Mouse (Mus musculus): ENCODE data around the gene Psma4. TPM values are rescaled to one million over a fixed set of nuclear protein-coding genes. Genes with fewer than 3 reads are reported as not detected.
A peak's percentile ranks its signal among the peaks of the same experiment; 100 is the strongest.

Psma4 gene
- total RNA-seq, 2 experiments from 2014 or later = 111 to 117 TPM

DNA sequence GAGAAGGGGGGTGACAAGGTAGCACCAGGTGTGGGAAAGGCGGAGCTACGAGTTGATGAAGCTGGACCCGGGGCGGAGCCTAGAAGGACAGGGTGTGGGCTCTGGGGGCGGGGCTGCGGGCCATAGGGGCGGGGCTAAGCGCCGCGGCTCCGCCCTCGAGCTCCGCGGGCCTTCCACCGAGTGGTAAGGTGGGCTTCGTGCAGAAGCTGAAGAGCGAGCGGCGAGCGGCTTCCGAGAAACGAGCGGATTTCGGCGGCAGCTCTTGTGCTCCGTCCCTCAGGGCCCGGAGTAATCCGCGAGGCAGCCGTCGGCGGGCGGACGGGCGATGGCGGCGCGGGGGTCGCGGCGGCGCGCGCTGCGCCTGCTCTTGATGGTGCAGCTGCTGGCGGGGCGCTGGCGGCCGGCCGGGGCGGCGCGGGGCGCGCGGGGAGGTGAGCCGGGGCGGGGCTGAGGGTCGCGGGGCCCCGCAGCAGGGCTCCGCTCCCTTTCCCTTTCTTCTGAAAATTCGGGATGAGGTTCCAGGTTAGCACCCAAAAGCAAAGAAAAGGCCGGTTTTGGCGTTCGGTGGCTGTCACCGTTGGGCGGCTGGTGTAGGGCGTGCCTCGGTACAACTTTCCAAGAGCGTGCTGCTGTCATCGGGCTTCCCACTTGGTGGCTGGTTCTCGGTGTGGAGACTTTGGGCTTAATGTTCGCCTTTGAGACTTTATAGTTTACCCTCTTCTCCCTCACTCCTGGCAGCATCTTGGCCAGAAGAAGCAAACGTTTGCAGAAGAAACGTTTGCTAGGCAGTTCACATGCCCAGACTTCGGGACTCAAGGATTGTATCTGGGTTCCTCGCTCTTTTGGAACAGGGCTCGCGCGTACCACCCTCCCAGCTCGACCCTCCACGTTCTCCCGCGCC lies 31.0 kb downstream of the Psma4 start:
- intact Hi-C loops (cut with DNase I) = no loop called here
- DNase-seq = peak in 1 of 2 experiments; percentile 6

GRCm38 (mm10) chr9:54982401-54982800 lies 31.8 kb downstream of the Psma4 start:
- intact Hi-C loops (cut with DNase I) = no loop called here
- DNase-seq = no peak

DNA sequence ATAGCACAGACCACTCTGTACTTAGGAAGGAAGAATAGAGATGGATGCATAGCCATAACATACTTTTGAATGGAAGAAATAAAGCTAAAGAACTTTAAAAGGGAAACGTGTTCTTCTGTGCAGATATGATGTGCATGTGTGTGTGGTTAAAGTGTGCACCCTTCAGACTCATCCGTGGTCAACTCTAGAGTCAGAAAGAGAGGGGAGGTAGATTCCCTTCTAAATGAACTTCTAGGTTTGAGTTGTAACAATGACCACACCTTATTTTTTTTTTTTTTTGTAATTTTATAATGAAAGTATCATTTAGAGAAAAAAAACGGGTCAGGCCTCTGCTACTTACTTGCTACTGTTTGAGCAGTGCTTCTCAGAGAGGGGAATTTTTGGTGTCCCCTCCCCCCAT lies 39.8 kb downstream of the Psma4 start:
- no peak for DNase-seq
- intact Hi-C loops (cut with DNase I) = no loop called here

DNA sequence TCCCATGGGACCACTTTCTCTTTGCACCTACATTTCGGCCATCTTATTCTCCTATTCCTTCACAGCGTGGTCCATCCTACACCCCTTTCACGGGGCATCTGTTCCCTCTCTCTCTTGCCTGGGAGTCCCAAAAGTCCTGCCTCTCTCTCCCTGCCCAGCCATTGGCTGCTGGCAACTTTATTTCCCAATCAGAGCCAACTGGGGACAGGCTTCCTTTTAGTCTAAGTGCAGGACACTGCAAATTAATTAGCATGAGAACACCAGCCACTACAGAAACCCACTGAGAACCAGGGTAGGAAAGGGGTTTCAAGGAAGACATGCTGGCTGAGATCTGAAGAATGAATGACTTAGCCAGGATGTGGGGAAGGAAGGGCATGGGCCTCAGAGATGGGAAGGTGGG lies 43.8 kb downstream of the Psma4 start:
- intact Hi-C loops (cut with DNase I) = no loop called here
- DNase-seq = no peak

GRCm38 (mm10) chr9:54995645-54996044 lies 45.1 kb downstream of the Psma4 start:
- DNase-seq = no peak
- intact Hi-C loops (cut with DNase I) = no loop called here

- intact Hi-C loops (cut with DNase I) = no loop called here
- no peak for DNase-seq
Observed at GRCm38 (mm10) chr9:55003609-55004008, 53.0 kb downstream of the Psma4 start.

Other genes with a start within 250 kb of the Psma4 start
- gene Wdr61, start 216.3 kb upstream of the Psma4 start, total RNA-seq (2021) = 10 to 100 TPM; 17.9 to 18.2 TPM
- gene Crabp1, start 186.0 kb upstream of the Psma4 start, total RNA-seq (2021) = under 1 TPM in 1 of 2 experiments, not detected in 1; 0.79 TPM
- gene Ireb2, start 87.0 kb upstream of the Psma4 start, total RNA-seq (2021) = 10 to 100 TPM; 18.8 to 21.8 TPM
- gene Hykk, start 33.5 kb upstream of the Psma4 start, total RNA-seq (2021) = under 1 TPM; 0.74 to 0.79 TPM
- not detected for gene AY074887, start 208 bp downstream of the Psma4 start, total RNA-seq (2021)
- gene Chrna5, start 30.1 kb downstream of the Psma4 start, total RNA-seq (2021) = not detected
- gene Chrna3, start 75.8 kb downstream of the Psma4 start, total RNA-seq (2021) = not detected
- gene Chrnb4, start 98.0 kb downstream of the Psma4 start, total RNA-seq (2021) = under 1 TPM in 1 of 2 experiments, not detected in 1; 0.08 TPM
- 10 to 100 TPM; 30.2 to 33.4 TPM for gene Ube2q2, start 198.1 kb downstream of the Psma4 start, total RNA-seq (2021)

Measured in gastrocnemius, postnatal 36 days (tissue).